Mouse (Mus musculus): ENCODE measurements at regions not wholly inside any gene's neighbourhood (a gene's known extent, or its start where the extent isn't known, plus 50 kb on each side); places are given as distances from the start of the nearest gene placed in this dataset.

- 64% methylated on average over 2 of the region's 2 CpGs for WGBS
- H3K4me2 ChIP-seq (replicated peaks): no peak overlapping the region
- no peak overlapping the region for H3K27ac ChIP-seq
- H3K36me3 ChIP-seq: no peaks in the 10 kb centered on the region
- H3K27me3 ChIP-seq (replicated peaks): no peaks in the 10 kb centered on the region
- H3K4me3 ChIP-seq: no peak overlapping the region
- H3K4me1 ChIP-seq: no peaks in the 10 kb centered on the region
- no peaks in the 10 kb centered on the region for H3K9me3 ChIP-seq
- no peak for ATAC-seq (ENCODE audit: low FRiP score, low read depth)
- no peak overlapping the region for H3K9ac ChIP-seq
Measured at GRCm38 (mm10) chr13:102326544-102326943, 366.8 kb upstream of the Cd180 start.

- H3K36me3 ChIP-seq: no peaks in the 10 kb centered on the region
- peak; percentile 68 for ATAC-seq (ENCODE audit: low FRiP score, low read depth)
- no peaks in the 10 kb centered on the region for H3K27me3 ChIP-seq (replicated peaks)
- no peaks in the 10 kb centered on the region for H3K9me3 ChIP-seq
- H3K4me3 ChIP-seq: no peak overlapping the region
- 23% methylated on average over 1 of the region's 1 CpGs for WGBS
- no peak overlapping the region for H3K4me2 ChIP-seq (replicated peaks)
- no peak overlapping the region for H3K9ac ChIP-seq
- peaks cover 9% of the 10 kb centered on the region; the same call in 1 of the 2 replicates for H3K4me1 ChIP-seq
- no peak overlapping the region for H3K27ac ChIP-seq
Measured at GRCm38 (mm10) chr13:102333667-102334066, 359.7 kb upstream of the Cd180 start.

- no peak overlapping the region for H3K9ac ChIP-seq
- H3K4me2 ChIP-seq (replicated peaks): peak overlapping the region; percentile 25
- WGBS: 32% methylated on average over 13 of the region's 13 CpGs
- no peaks in the 10 kb centered on the region for H3K27me3 ChIP-seq (replicated peaks)
- H3K9me3 ChIP-seq: no peaks in the 10 kb centered on the region; the same call in 1 of the 2 replicates
- ATAC-seq (ENCODE audit: low FRiP score, low read depth): peak; percentile 94
- H3K36me3 ChIP-seq: no peaks in the 10 kb centered on the region
- H3K27ac ChIP-seq: no peak overlapping the region
- H3K4me3 ChIP-seq: no peak overlapping the region
- peaks cover 9% of the 10 kb centered on the region; the same call in 1 of the 2 replicates for H3K4me1 ChIP-seq
Measured at GRCm38 (mm10) chr13:102334131-102334534, 359.2 kb upstream of the Cd180 start.

- 91% methylated on average over 2 of the region's 2 CpGs for WGBS
- ATAC-seq (ENCODE audit: low FRiP score, low read depth): no peak
Measured at GRCm38 (mm10) chr13:102343236-102343635, 350.1 kb upstream of the Cd180 start.

GRCm38 (mm10) chr13:102344606-102345269 lies 348.6 kb upstream of the Cd180 start:
- WGBS: 71% methylated on average over 5 of the region's 5 CpGs
- Histone ChIP-seq H3K4me3 (no peak overlapping the region), H3K9me3 (no peaks in the 10 kb centered on the region), H3K9ac (no peak overlapping the region), H3K36me3 (no peaks in the 10 kb centered on the region), H3K4me2 (replicated peaks) (no peak overlapping the region), H3K4me1 (no peaks in the 10 kb centered on the region), H3K27ac (no peak overlapping the region), H3K27me3 (replicated peaks) (no peaks in the 10 kb centered on the region)
- no peak for ATAC-seq (ENCODE audit: low FRiP score, low read depth)

More at GRCm38 (mm10) chr13:102343236-102343635, 350.1 kb upstream of the Cd180 start:
- no peak overlapping the region for H3K4me3 ChIP-seq
- no peaks in the 10 kb centered on the region; the same call in 1 of the 2 replicates for H3K9me3 ChIP-seq
- H3K36me3 ChIP-seq: no peaks in the 10 kb centered on the region
- H3K27ac ChIP-seq: no peak overlapping the region
- H3K4me2 ChIP-seq (replicated peaks): no peak overlapping the region
- H3K27me3 ChIP-seq (replicated peaks): no peaks in the 10 kb centered on the region
- H3K4me1 ChIP-seq: no peaks in the 10 kb centered on the region
- H3K9ac ChIP-seq: no peak overlapping the region

DNA sequence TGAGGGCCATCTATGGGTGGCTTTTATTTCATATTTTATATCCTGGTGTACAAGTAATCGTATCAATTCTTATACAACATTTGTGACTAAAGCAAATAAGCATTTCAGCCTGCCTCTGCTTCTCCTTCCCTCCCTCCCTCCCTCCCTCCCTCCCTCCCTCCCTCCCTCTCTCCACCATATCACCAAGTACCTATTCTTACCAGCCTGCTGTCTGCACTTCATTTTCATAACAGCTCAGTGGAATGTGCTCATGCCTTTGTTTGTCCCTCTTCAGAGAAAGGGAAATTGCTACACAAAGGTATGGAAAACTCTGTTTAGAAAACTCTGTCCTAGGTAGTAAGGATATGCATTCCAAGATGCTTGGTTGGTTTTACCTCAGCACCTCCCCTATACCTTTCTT lies 343.9 kb upstream of the Cd180 start:
- no peak overlapping the region for H3K9ac ChIP-seq
- H3K9me3 ChIP-seq: no peaks in the 10 kb centered on the region
- H3K4me1 ChIP-seq: no peaks in the 10 kb centered on the region
- no peak overlapping the region for H3K27ac ChIP-seq
- no peaks in the 10 kb centered on the region for H3K36me3 ChIP-seq
- H3K27me3 ChIP-seq (replicated peaks): no peaks in the 10 kb centered on the region
- ATAC-seq (ENCODE audit: low FRiP score, low read depth): no peak
- 100% methylated on average over 1 of the region's 1 CpGs for WGBS
- H3K4me3 ChIP-seq: no peak overlapping the region
- no peak overlapping the region for H3K4me2 ChIP-seq (replicated peaks)

DNA sequence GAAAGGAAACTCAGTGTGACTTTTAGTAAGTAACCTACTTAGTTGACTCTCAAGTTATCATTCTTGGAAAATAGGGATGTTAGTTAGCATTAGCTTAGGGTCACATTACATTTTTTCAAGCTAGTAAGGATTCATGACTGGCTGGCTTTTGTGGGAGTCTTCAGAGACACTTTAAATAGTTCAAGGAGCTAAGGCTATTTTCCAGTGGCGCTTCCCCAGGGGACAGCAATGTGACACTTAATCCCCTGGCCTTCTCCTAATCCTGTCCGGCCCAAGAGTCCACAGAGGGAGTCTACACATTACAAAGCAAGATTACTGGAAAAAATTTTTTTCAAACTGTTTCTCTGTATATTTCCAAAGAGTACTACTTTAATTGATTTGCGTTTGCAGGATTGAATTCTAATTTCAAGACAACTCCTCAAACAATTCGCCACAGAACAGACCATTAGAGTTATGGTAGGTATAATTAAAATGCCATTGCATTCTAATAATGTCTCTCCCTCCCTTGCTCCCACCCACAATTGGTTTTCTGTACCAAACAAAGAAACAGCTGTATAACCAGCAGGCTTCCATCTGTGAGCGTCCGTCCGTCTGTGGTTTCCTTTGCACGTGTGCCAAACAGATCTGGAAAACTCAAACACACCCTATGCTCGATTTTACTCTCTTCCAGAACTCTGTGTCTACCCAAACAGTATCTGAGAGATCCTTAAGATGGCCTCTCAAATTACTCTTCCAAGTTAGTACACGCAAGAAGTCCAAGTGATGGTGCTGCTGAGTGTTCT lies 341.1 kb upstream of the Cd180 start:
- H3K27me3 ChIP-seq (replicated peaks): no peaks in the 10 kb centered on the region
- no peak overlapping the region for H3K4me3 ChIP-seq
- no peak overlapping the region for H3K9ac ChIP-seq
- H3K36me3 ChIP-seq: no peaks in the 10 kb centered on the region
- H3K27ac ChIP-seq: no peak overlapping the region
- no peaks in the 10 kb centered on the region for H3K4me1 ChIP-seq
- H3K4me2 ChIP-seq (replicated peaks): no peak overlapping the region
- no peaks in the 10 kb centered on the region for H3K9me3 ChIP-seq
- ATAC-seq (ENCODE audit: low FRiP score, low read depth): no peak
- 72% methylated on average over 10 of the region's 10 CpGs for WGBS

GRCm38 (mm10) chr13:102355569-102355968 lies 337.8 kb upstream of the Cd180 start:
- Histone ChIP-seq H3K27me3 (replicated peaks) (no peaks in the 10 kb centered on the region), H3K9ac (no peak overlapping the region), H3K27ac (no peak overlapping the region), H3K4me3 (no peak overlapping the region), H3K4me1 (no peaks in the 10 kb centered on the region), H3K4me2 (replicated peaks) (no peak overlapping the region), H3K36me3 (no peaks in the 10 kb centered on the region), H3K9me3 (no peaks in the 10 kb centered on the region)
- WGBS: 63% methylated on average over 1 of the region's 1 CpGs
- ATAC-seq (ENCODE audit: low FRiP score, low read depth): no peak

- Histone ChIP-seq H3K27me3 (replicated peaks) (no peaks in the 10 kb centered on the region), H3K9me3 (no peaks in the 10 kb centered on the region), H3K4me2 (replicated peaks) (no peak overlapping the region), H3K27ac (no peak overlapping the region), H3K9ac (no peak overlapping the region), H3K4me1 (no peaks in the 10 kb centered on the region), H3K36me3 (no peaks in the 10 kb centered on the region), H3K4me3 (no peak overlapping the region)
- no peak for ATAC-seq (ENCODE audit: low FRiP score, low read depth)
- WGBS: 36% methylated on average over 4 of the region's 4 CpGs
Measured at GRCm38 (mm10) chr13:102372451-102373082, 320.8 kb upstream of the Cd180 start.

- no peak for ATAC-seq (ENCODE audit: low FRiP score, low read depth)
- Histone ChIP-seq H3K9me3 (no peaks in the 10 kb centered on the region), H3K4me1 (no peaks in the 10 kb centered on the region), H3K9ac (no peak overlapping the region), H3K4me3 (no peak overlapping the region), H3K27me3 (replicated peaks) (no peaks in the 10 kb centered on the region), H3K36me3 (no peaks in the 10 kb centered on the region), H3K4me2 (replicated peaks) (no peak overlapping the region), H3K27ac (no peak overlapping the region)
- 90% methylated on average over 2 of the region's 2 CpGs for WGBS
Measured at GRCm38 (mm10) chr13:102380667-102381066, 312.7 kb upstream of the Cd180 start.

GRCm38 (mm10) chr13:102391911-102392310 lies 301.4 kb upstream of the Cd180 start:
- no peak for ATAC-seq (ENCODE audit: low FRiP score, low read depth)
- Histone ChIP-seq H3K27me3 (replicated peaks) (no peaks in the 10 kb centered on the region), H3K9me3 (no peaks in the 10 kb centered on the region), H3K4me3 (no peak overlapping the region), H3K9ac (no peak overlapping the region), H3K36me3 (no peaks in the 10 kb centered on the region), H3K4me2 (replicated peaks) (no peak overlapping the region), H3K4me1 (peaks cover 12% of the 10 kb centered on the region), H3K27ac (no peak overlapping the region)
- WGBS: 79% methylated on average over 2 of the region's 2 CpGs

DNA sequence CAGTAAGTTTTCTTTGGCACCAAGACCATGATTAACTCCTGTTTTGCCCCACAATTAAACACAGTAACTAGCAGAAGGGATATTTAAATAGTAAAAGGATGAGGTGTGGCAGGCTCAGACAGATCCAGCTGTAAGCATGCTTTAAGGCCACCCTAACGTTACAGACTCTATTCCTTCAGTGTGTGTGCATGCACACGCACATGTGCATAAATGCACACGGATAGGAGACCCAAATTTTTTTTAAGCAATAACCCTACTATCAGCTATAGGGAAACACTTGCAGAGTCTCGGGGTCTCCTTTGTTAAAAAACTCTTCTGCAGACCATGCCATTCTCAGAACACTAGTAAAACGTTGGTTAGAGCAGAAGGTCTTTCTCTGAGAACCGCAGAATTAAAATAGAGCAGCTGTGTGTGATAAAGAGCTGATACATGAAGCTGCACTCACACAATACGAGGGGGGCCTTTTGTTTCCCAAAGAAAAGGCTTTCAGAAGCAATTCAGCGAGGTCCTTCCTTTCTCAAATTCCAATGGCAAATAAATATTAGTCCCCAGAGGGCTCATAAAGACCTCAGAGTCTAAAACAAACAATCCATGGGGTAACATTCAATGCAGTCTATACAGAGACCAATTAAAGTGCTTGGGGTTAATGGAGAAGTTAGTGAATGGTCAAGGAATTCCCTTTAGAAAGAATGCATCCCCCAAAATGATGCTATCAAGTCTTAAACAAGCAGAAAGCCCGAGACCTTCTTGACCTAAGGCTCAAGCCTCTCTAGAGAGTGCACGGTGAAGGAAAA lies 300.3 kb upstream of the Cd180 start:
- ATAC-seq (ENCODE audit: low FRiP score, low read depth): 0 out of 2 replicates have a peak, but pooled peaks have one; percentile 48
- Histone ChIP-seq H3K4me2 (replicated peaks) (no peak overlapping the region), H3K4me1 (peaks cover 12% of the 10 kb centered on the region), H3K27ac (no peak overlapping the region), H3K9me3 (no peaks in the 10 kb centered on the region), H3K9ac (no peak overlapping the region), H3K36me3 (no peaks in the 10 kb centered on the region), H3K4me3 (no peak overlapping the region), H3K27me3 (replicated peaks) (no peaks in the 10 kb centered on the region)
- WGBS: 11% methylated on average over 10 of the region's 10 CpGs
